Mouse (Mus musculus) adrenal gland, postnatal 4 days (tissue): ENCODE results near the gene Rnf168. TPM values are rescaled to one million over a fixed set of nuclear protein-coding genes. Genes with fewer than 3 reads are reported as not detected.
"Not testable (repeated sequence)": the region's sequence is repeated elsewhere in the genome, so short reads cannot be mapped to it uniquely, and the experiment has no call there.

Experiments used
- DNase-seq, 2 experiments: peaks; one replicate each; pipeline ENCODE4 v3.0.0; 2021 to 2022; ENCODE audit warnings: low spot score in 2 of 2, mixed read lengths in 2 of 2
- long read RNA-seq, 2 experiments: library from polyadenylated mRNA; stranded (forward); transcript quantifications; one replicate each; pipeline ENCODE4 v2.0.0; 2021
- total RNA-seq, 2 experiments: library from RNA; stranded (reverse); gene quantifications; 2 replicates each; pipeline ENCODE4 v1.2.3; 2021

Rnf168 gene
- total RNA-seq: 10 to 100 TPM; 29.5 to 32.8 TPM
- long read RNA-seq, experiment 1, partial matches to known transcripts: 0 of 1 reads
- long read RNA-seq, experiment 1, other reads (novel, unspliced or antisense): 1 of 1 reads
- long read RNA-seq, experiment 2, transcript Rnf168-201 (6 exons, 3,932 nt): major isoform, 8 of 12 reads
- long read RNA-seq, experiment 2, partial matches to known transcripts: 2 of 12 reads
- long read RNA-seq, experiment 2, other reads (novel, unspliced or antisense): 2 of 12 reads

- DNase-seq: peak; percentile 73 to 85
Measured at GRCm38 (mm10) chr16:32277308-32278256, at the start of gene Rnf168. Rnf168 (plus strand) TSS chr16:32277459.

GRCm38 (mm10) chr16:32232050-32232449, 45.2 kb upstream of the Rnf168 start:
- DNase-seq: not testable (repeated sequence)

- DNase-seq: no peak
Measured at GRCm38 (mm10) chr16:32237930-32238680, 39.2 kb upstream of the Rnf168 start.

GRCm38 (mm10) chr16:32239428-32240312, 37.6 kb upstream of the Rnf168 start:
- no peak for DNase-seq

- DNase-seq: no peak
Measured at GRCm38 (mm10) chr16:32243901-32244300, 33.4 kb upstream of the Rnf168 start.

GRCm38 (mm10) chr16:32246351-32246791, 30.9 kb upstream of the Rnf168 start:
- DNase-seq: peak; percentile 25 to 31

GRCm38 (mm10) chr16:32246952-32247370, 30.3 kb upstream of the Rnf168 start, which contains the start of the genes Fbxo45 and Wdr53:
Fbxo45 (minus strand) TSS chr16:32247158.
Wdr53 (plus strand) TSS chr16:32247227.
- DNase-seq: peak; percentile 89 to 96

- DNase-seq: not testable (repeated sequence)
Measured at GRCm38 (mm10) chr16:32264225-32264624, 13.0 kb upstream of the Rnf168 start.

- no peak for DNase-seq
Measured at GRCm38 (mm10) chr16:32271291-32271690, 6.0 kb upstream of the Rnf168 start, which contains the start of gene Smco1. Smco1 (plus strand) TSS chr16:32271468.

GRCm38 (mm10) chr16:32273338-32273737, 3.9 kb upstream of the Rnf168 start:
- no peak for DNase-seq

- no peak for DNase-seq
Measured at GRCm38 (mm10) chr16:32275041-32275440, 2.2 kb upstream of the Rnf168 start.

GRCm38 (mm10) chr16:32275830-32276229, 1.4 kb upstream of the Rnf168 start:
- no peak for DNase-seq

GRCm38 (mm10) chr16:32278396-32278795, 1.1 kb downstream of the Rnf168 start:
- DNase-seq: no peak

GRCm38 (mm10) chr16:32280211-32280610, 3.0 kb downstream of the Rnf168 start:
- DNase-seq: no peak

GRCm38 (mm10) chr16:32282608-32283007, 5.3 kb downstream of the Rnf168 start:
- no peak for DNase-seq

GRCm38 (mm10) chr16:32291821-32292220, 14.6 kb downstream of the Rnf168 start:
- no peak for DNase-seq

- DNase-seq: not testable (repeated sequence)
Measured at GRCm38 (mm10) chr16:32299617-32300016, 22.4 kb downstream of the Rnf168 start.

GRCm38 (mm10) chr16:32303046-32303445, 25.8 kb downstream of the Rnf168 start:
- no peak for DNase-seq

- no peak for DNase-seq
Measured at GRCm38 (mm10) chr16:32303886-32304285, 26.6 kb downstream of the Rnf168 start.

GRCm38 (mm10) chr16:32311970-32312369, 34.7 kb downstream of the Rnf168 start:
- no peak for DNase-seq
